Mouse (Mus musculus) embryo, embryonic 11.5 days (tissue): ENCODE data around the gene Fam227b.

Source experiments
- DNase-seq: peaks from one replicate; pipeline ENCODE4 v3.0.0-alpha.2; 2012; ENCODE audit warnings: low read depth, low spot score

The Fam227b gene

GRCm38 (mm10) chr2:126151855-126152571 lies at the start of gene Fam227b, which contains the start of gene Dtwd1:
Gene Fam227b (minus strand): TSS chr2:126152004.
Gene Dtwd1 (plus strand): TSS chr2:126152141.
- DNase-seq: peak; percentile 98

GRCm38 (mm10) chr2:126198971-126199370 lies 47.2 kb upstream of the Fam227b start:
- no peak for DNase-seq

GRCm38 (mm10) chr2:126195631-126196356 lies 44.0 kb upstream of the Fam227b start:
- no peak for DNase-seq

GRCm38 (mm10) chr2:126192129-126192528 lies 40.3 kb upstream of the Fam227b start:
- no peak for DNase-seq

GRCm38 (mm10) chr2:126191306-126191705 lies 39.5 kb upstream of the Fam227b start:
- no peak for DNase-seq

- DNase-seq: no peak
Measured at GRCm38 (mm10) chr2:126171427-126171826, 19.6 kb upstream of the Fam227b start.

- DNase-seq: no peak
Measured at GRCm38 (mm10) chr2:126166848-126167617, 15.2 kb upstream of the Fam227b start.

- no peak for DNase-seq
Measured at GRCm38 (mm10) chr2:126166335-126166734, 14.5 kb upstream of the Fam227b start.

GRCm38 (mm10) chr2:126165277-126166018 lies 13.6 kb upstream of the Fam227b start:
- no peak for DNase-seq

GRCm38 (mm10) chr2:126147723-126148122 lies 4.1 kb downstream of the Fam227b start:
- no peak for DNase-seq

GRCm38 (mm10) chr2:126094616-126095015 lies 57.2 kb downstream of the Fam227b start:
- no peak for DNase-seq

GRCm38 (mm10) chr2:126090432-126090831 lies 61.4 kb downstream of the Fam227b start:
- DNase-seq: no peak

- DNase-seq: no peak
Measured at GRCm38 (mm10) chr2:126086187-126086586, 65.6 kb downstream of the Fam227b start.

GRCm38 (mm10) chr2:126084326-126084725 lies 67.5 kb downstream of the Fam227b start:
- DNase-seq: no peak

- DNase-seq: no peak
Measured at GRCm38 (mm10) chr2:126079086-126079485, 72.7 kb downstream of the Fam227b start.

- no peak for DNase-seq
Measured at GRCm38 (mm10) chr2:126076506-126076905, 75.3 kb downstream of the Fam227b start.

GRCm38 (mm10) chr2:126073744-126074143 lies 78.1 kb downstream of the Fam227b start:
- DNase-seq: no peak

- DNase-seq: no peak
Measured at GRCm38 (mm10) chr2:126069740-126070139, 82.1 kb downstream of the Fam227b start.

GRCm38 (mm10) chr2:126065303-126065856 lies 86.4 kb downstream of the Fam227b start:
- no peak for DNase-seq

GRCm38 (mm10) chr2:126064814-126065213 lies 87.0 kb downstream of the Fam227b start:
- DNase-seq: no peak

GRCm38 (mm10) chr2:126062876-126063275 lies 88.9 kb downstream of the Fam227b start:
- DNase-seq: no peak
